25 mouse cellular contexts compared by ENCODE assay signal in genomic region chr9:27227458-27227857, GRCm38 (mm10).
"Had no signal": no experiment of that assay in that cellular context is flagged by ENCODE, and none has a peak within 500 bp of the region (broad histone marks: within the 10 kb centered on the region; RNA-seq: fewer than 3 reads in every experiment).

No protein-coding gene starts in this region.

- H3K4me1 ChIP-seq: embryonic facial prominence, embryonic 10.5 days; embryonic facial prominence, embryonic 12.5 days; embryonic facial prominence, embryonic 13.5 days; embryonic facial prominence, embryonic 15.5 days; forebrain, embryonic 12.5 days had no signal

- DNase-seq: cerebellum, adult 8-10 months; cerebellum, adult 9-10 months; cerebellum, adult 9-11 months; cerebellum, postnatal 10 days; cerebellum, postnatal 14 days; cerebellum, postnatal 25 days; cerebellum, postnatal 36 days; embryo, embryonic 11 days; forebrain, postnatal 0 days; gastrocnemius, adult 2 months; gastrocnemius, postnatal 10 days; gastrocnemius, postnatal 14 days; gastrocnemius, postnatal 25 days; gastrocnemius, postnatal 36 days; heart, adult 18-20 months; heart, adult 2 months had no signal

- H3K4me2 ChIP-seq: embryonic facial prominence, embryonic 12.5 days; embryonic facial prominence, embryonic 13.5 days; embryonic facial prominence, embryonic 15.5 days; forebrain, embryonic 12.5 days; forebrain, embryonic 13.5 days; forebrain, embryonic 15.5 days had no signal

- H3K4me3 ChIP-seq: embryonic facial prominence, embryonic 10.5 days; embryonic facial prominence, embryonic 12.5 days; embryonic facial prominence, embryonic 13.5 days; embryonic facial prominence, embryonic 15.5 days; erythroblast, embryonic 14.5 days; forebrain, embryonic 10.5 days; forebrain, embryonic 12.5 days; forebrain, embryonic 13.5 days; forebrain, embryonic 15.5 days; gastrocnemius, adult 2 months; heart, adult 2 months had no signal

- H3K27me3 ChIP-seq: embryonic facial prominence, embryonic 12.5 days; embryonic facial prominence, embryonic 13.5 days; embryonic facial prominence, embryonic 15.5 days; forebrain, embryonic 12.5 days; forebrain, embryonic 13.5 days; forebrain, embryonic 15.5 days had no signal

- H3K9ac ChIP-seq: embryonic facial prominence, embryonic 12.5 days; embryonic facial prominence, embryonic 13.5 days; embryonic facial prominence, embryonic 15.5 days; forebrain, embryonic 12.5 days; forebrain, embryonic 13.5 days; forebrain, embryonic 15.5 days; forebrain, postnatal 0 days had no signal

- H3K36me3 ChIP-seq: embryonic facial prominence, embryonic 10.5 days; embryonic facial prominence, embryonic 12.5 days; embryonic facial prominence, embryonic 13.5 days; embryonic facial prominence, embryonic 15.5 days; forebrain, embryonic 10.5 days; forebrain, embryonic 12.5 days; forebrain, embryonic 15.5 days had no signal

- H3K27ac ChIP-seq: embryonic facial prominence, embryonic 10.5 days; embryonic facial prominence, embryonic 12.5 days; embryonic facial prominence, embryonic 13.5 days; embryonic facial prominence, embryonic 15.5 days; forebrain, embryonic 10.5 days; forebrain, embryonic 12.5 days; forebrain, embryonic 13.5 days; forebrain, embryonic 15.5 days; gastrocnemius, adult 2 months; heart, adult 2 months had no signal

- H3K9me3 ChIP-seq: embryonic facial prominence, embryonic 10.5 days; embryonic facial prominence, embryonic 12.5 days; embryonic facial prominence, embryonic 13.5 days; embryonic facial prominence, embryonic 15.5 days; forebrain, embryonic 10.5 days; forebrain, embryonic 12.5 days; forebrain, embryonic 13.5 days; forebrain, embryonic 15.5 days had no signal
